Mouse (Mus musculus) neural tube, embryonic 13.5 days (tissue): ENCODE data around the gene Adamts16. TPM values are rescaled to one million over a fixed set of nuclear protein-coding genes. Genes with fewer than 3 reads are reported as not detected.

Experiments used
- ATAC-seq: fragments of 200-750 bp; cut with Nextera tagmentation; 2 replicates; pipeline ENCODE4 v1.8.0; 2017; ENCODE audit warnings: low read depth, mild to moderate bottlenecking, moderate TSS enrichment, moderate library complexity
- H3K27ac ChIP-seq: fragments of 300-500 bp; sonication (generic); replicated peaks from 2 replicates; pipeline ENCODE4 v1.5.1; 2015; ENCODE audit warnings: moderate library complexity, mild to moderate bottlenecking, inconsistent platforms
- H3K27me3 ChIP-seq: fragments of 300-500 bp; sonication (generic); 2 replicates; pipeline ENCODE4 v1.6.1; 2015; ENCODE audit warnings: mild to moderate bottlenecking, inconsistent platforms
- H3K36me3 ChIP-seq: fragments of 300-500 bp; sonication (generic); 2 replicates; pipeline ENCODE4 v1.6.1; 2015; ENCODE audit warnings: mild to moderate bottlenecking, inconsistent platforms
- H3K4me1 ChIP-seq: fragments of 300-500 bp; sonication (generic); replicated peaks from 2 replicates; pipeline ENCODE4 v1.6.1; 2015; ENCODE audit warnings: inconsistent platforms
- H3K4me2 ChIP-seq: fragments of 300-500 bp; sonication (generic); 2 replicates; pipeline ENCODE4 v1.6.1; 2015; ENCODE audit warnings: inconsistent platforms, mild to moderate bottlenecking, moderate library complexity
- H3K4me3 ChIP-seq: fragments of 300-500 bp; sonication (generic); 2 replicates; pipeline ENCODE4 v1.5.1; 2015; ENCODE audit warnings: mild to moderate bottlenecking, inconsistent platforms
- H3K9ac ChIP-seq: fragments of 300-500 bp; sonication (generic); 2 replicates; pipeline ENCODE4 v1.6.1; 2015; ENCODE audit warnings: moderate library complexity, mild to moderate bottlenecking, inconsistent platforms
- H3K9me3 ChIP-seq: fragments of 300-500 bp; sonication (generic); 2 replicates; pipeline ENCODE4 v1.6.1; 2016; ENCODE audit warnings: inconsistent platforms
- WGBS: fragments of 180-500 bp; shearing (Covaris S2); methylation state at CpG from one replicate; pipeline ENCODE4 v1.1.7; 2015; 5-methylcytosine and 5-hydroxymethylcytosine counted together
- polyA plus RNA-seq: library from polyadenylated mRNA; unstranded; fragments of >200 nt; fragmentation: Nextera tagmentation; extraction: Ambion mirVana; gene quantifications from 2 replicates; pipeline ENCODE4 v1.2.1, GENCODE M21; 2015

Gene Adamts16
- polyA plus RNA-seq, 1 experiment from 2014 or later, result 5.0 TPM

DNA sequence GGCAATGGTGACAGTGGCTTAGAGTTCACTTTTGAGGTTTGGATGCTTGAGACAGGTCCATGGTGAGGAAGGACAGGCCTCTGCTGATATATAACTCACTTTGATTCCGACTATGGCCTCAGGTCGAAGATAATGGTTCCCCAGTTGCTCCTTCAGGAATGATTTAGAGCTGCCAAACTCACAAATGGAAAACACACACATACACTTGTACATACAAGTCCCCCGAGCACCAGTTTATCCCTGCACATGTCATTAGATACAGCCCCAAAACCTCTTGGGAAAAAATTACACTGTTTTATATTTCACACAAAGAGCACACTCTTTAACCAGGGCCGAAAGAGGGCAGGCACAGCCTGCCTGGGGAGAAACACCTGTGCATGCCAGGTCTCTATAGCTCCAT is 14.1 kb downstream of the Adamts16 start:
- no peaks in the 10 kb centered on the region for H3K36me3 ChIP-seq
- H3K9me3 ChIP-seq, result no peaks in the 10 kb centered on the region
- H3K9ac ChIP-seq, result no peak overlapping the region
- H3K27ac ChIP-seq, result no peak overlapping the region
- H3K4me2 ChIP-seq, result no peak overlapping the region
- peaks cover 21% of the 10 kb centered on the region for H3K4me1 ChIP-seq
- no peaks in the 10 kb centered on the region for H3K27me3 ChIP-seq
- no peak for ATAC-seq
- WGBS, result 46% methylated on average over 4 of the region's 4 CpGs
- H3K4me3 ChIP-seq, result no peak overlapping the region

GRCm38 (mm10) chr13:70825265-70825664 is 16.3 kb downstream of the Adamts16 start:
- no peak overlapping the region for H3K4me2 ChIP-seq
- H3K4me1 ChIP-seq, result peaks cover 21% of the 10 kb centered on the region
- H3K27me3 ChIP-seq, result no peaks in the 10 kb centered on the region
- H3K36me3 ChIP-seq, result no peaks in the 10 kb centered on the region
- ATAC-seq, result no peak
- no peaks in the 10 kb centered on the region for H3K9me3 ChIP-seq
- H3K4me3 ChIP-seq, result no peak overlapping the region
- H3K27ac ChIP-seq, result no peak overlapping the region
- H3K9ac ChIP-seq, result no peak overlapping the region
- WGBS, result 37% methylated on average over 5 of the region's 5 CpGs

GRCm38 (mm10) chr13:70823757-70824156 is 17.9 kb downstream of the Adamts16 start:
- 71% methylated on average over 8 of the region's 8 CpGs for WGBS
- Histone ChIP-seq H3K9me3 (no peaks in the 10 kb centered on the region), H3K36me3 (no peaks in the 10 kb centered on the region), H3K27ac (no peak overlapping the region), H3K9ac (no peak overlapping the region), H3K27me3 (no peaks in the 10 kb centered on the region), H3K4me3 (no peak overlapping the region), H3K4me2 (no peak overlapping the region), H3K4me1 (peaks cover 21% of the 10 kb centered on the region)
- no peak for ATAC-seq

DNA sequence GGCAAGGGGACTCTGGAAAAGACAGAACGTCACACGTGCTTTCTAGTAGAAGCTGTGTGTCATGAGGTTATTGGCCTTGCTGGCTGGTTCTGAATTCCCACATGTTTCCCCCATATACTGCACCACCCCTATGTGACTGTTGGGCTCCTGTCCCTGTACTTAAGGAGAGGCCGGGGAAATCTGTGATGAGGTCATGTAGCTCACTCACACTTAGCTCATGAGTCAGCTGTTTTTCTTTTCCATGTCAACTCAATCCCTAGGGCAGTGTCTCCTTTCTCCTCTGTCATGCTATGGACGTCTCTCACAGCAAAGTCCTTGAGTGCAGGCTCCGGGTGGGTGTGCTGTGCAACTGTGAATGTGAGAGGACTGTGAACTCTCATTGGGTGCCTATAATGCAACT is 22.6 kb downstream of the Adamts16 start:
- no peak overlapping the region for H3K9ac ChIP-seq
- no peaks in the 10 kb centered on the region for H3K9me3 ChIP-seq
- H3K27me3 ChIP-seq, result no peaks in the 10 kb centered on the region
- no peaks in the 10 kb centered on the region for H3K4me1 ChIP-seq
- H3K27ac ChIP-seq, result no peak overlapping the region
- 88% methylated on average over 5 of the region's 5 CpGs for WGBS
- no peak overlapping the region for H3K4me2 ChIP-seq
- no peak overlapping the region for H3K4me3 ChIP-seq
- no peaks in the 10 kb centered on the region for H3K36me3 ChIP-seq
- ATAC-seq, result no peak

- Histone ChIP-seq H3K27ac (no peak overlapping the region), H3K4me1 (no peaks in the 10 kb centered on the region), H3K9me3 (no peaks in the 10 kb centered on the region), H3K36me3 (no peaks in the 10 kb centered on the region), H3K9ac (no peak overlapping the region), H3K4me2 (no peak overlapping the region), H3K27me3 (no peaks in the 10 kb centered on the region), H3K4me3 (no peak overlapping the region)
- ATAC-seq, result no peak
- WGBS, result 26% methylated on average over 3 of the region's 3 CpGs
These were observed 27.2 kb downstream of the Adamts16 start for GRCm38 (mm10) chr13:70814423-70814822.

DNA sequence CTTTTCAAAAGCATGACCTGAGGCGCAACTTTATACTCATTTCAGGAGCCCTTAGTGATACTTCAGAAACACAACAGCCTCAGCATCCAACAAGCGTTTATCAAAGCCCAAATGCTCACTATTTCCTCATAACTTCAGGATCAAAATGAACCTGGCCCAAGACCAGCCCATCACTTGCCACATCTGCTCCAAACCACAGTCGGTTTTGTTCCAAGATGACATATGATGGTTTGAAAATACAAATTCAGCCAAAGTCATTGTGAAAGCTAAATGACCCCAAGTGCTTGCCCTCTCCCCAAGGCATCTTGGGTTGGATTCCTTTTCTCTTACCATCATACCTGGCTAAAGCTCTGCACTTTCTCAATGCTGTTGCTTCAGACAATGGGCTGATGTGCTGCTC is 36.1 kb downstream of the Adamts16 start:
- Histone ChIP-seq H3K27me3 (no peaks in the 10 kb centered on the region), H3K27ac (no peak overlapping the region), H3K4me3 (no peak overlapping the region), H3K4me2 (no peak overlapping the region), H3K36me3 (no peaks in the 10 kb centered on the region), H3K9ac (no peak overlapping the region), H3K9me3 (no peaks in the 10 kb centered on the region), H3K4me1 (no peaks in the 10 kb centered on the region)
- no peak for ATAC-seq
- WGBS, result 94% methylated on average over 3 of the region's 3 CpGs

DNA sequence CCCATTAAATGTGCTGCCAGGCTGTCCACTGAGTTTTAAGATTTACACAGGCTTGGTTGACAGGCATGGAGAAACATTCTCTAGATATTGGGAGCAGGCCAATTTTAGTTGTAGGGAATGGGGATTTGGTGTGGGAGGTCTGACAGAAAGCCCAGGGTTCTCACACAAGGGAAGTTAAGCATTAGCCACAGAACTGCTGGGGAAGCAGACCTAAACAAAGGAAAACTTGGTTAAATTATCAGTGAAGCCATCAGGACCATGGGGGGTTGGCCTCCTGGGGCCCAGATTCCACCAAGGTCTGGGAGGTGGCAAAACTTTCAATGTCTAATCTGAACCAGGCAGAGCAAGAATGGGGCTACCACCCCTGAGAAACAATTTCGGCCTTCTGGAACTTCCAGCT is 38.8 kb downstream of the Adamts16 start:
- Histone ChIP-seq H3K27ac (no peak overlapping the region), H3K4me2 (no peak overlapping the region), H3K4me3 (no peak overlapping the region), H3K27me3 (no peaks in the 10 kb centered on the region), H3K9me3 (no peaks in the 10 kb centered on the region), H3K36me3 (no peaks in the 10 kb centered on the region), H3K9ac (no peak overlapping the region), H3K4me1 (no peaks in the 10 kb centered on the region)
- WGBS, result 89% methylated on average over 1 of the region's 1 CpGs
- ATAC-seq, result no peak

- Histone ChIP-seq H3K4me1 (0 out of 2 replicates have a peak, but pooled peaks cover 4% of the 10 kb centered on the region), H3K27ac (no peak overlapping the region), H3K9ac (no peak overlapping the region), H3K9me3 (no peaks in the 10 kb centered on the region), H3K27me3 (no peaks in the 10 kb centered on the region), H3K36me3 (no peaks in the 10 kb centered on the region), H3K4me2 (no peak overlapping the region), H3K4me3 (no peak overlapping the region)
- no peak for ATAC-seq
- 73% methylated on average over 3 of the region's 3 CpGs for WGBS
These were observed 42.3 kb downstream of the Adamts16 start for GRCm38 (mm10) chr13:70799322-70799721.

- no peak overlapping the region for H3K27ac ChIP-seq
- no peak for ATAC-seq
- H3K36me3 ChIP-seq, result no peaks in the 10 kb centered on the region
- H3K9me3 ChIP-seq, result no peaks in the 10 kb centered on the region
- H3K4me3 ChIP-seq, result no peak overlapping the region
- WGBS, result 63% methylated on average over 5 of the region's 5 CpGs
- no peak overlapping the region for H3K4me2 ChIP-seq
- H3K9ac ChIP-seq, result no peak overlapping the region
- H3K4me1 ChIP-seq, result 0 out of 2 replicates have a peak, but pooled peaks cover 8% of the 10 kb centered on the region
- no peaks in the 10 kb centered on the region for H3K27me3 ChIP-seq
These were observed 43.2 kb downstream of the Adamts16 start for GRCm38 (mm10) chr13:70798396-70798795.

DNA sequence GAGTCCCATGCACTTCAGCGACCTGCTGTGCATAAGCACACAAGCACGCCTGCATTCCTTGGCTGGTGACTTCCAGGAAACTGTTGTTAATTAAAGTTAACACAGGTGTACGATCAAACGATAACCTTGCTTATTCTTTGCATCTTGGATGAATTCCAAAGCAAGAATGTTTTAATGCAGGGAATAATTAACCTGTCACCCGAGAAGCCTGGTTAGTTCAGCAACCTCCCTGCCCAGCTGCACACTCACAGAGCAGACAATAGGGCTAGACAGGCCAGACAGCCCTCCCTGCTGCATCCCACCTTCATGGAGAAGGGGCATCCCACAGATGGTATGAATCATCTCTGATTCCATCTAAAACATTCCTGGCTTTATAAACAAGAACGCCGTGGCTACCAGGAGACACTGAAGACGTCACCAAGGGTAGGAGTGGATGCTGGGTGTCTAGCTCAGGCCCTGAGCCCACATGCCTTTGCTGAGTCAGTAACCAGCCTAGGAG is 47.5 kb downstream of the Adamts16 start:
- H3K4me3 ChIP-seq, result no peak overlapping the region
- 56% methylated on average over 8 of the region's 8 CpGs for WGBS
- H3K27ac ChIP-seq, result no peak overlapping the region
- 0 out of 2 replicates have a peak, but pooled peaks cover 8% of the 10 kb centered on the region for H3K4me1 ChIP-seq
- H3K36me3 ChIP-seq, result no peaks in the 10 kb centered on the region
- ATAC-seq, result no peak
- H3K4me2 ChIP-seq, result no peak overlapping the region
- no peaks in the 10 kb centered on the region for H3K9me3 ChIP-seq
- no peaks in the 10 kb centered on the region for H3K27me3 ChIP-seq
- H3K9ac ChIP-seq, result no peak overlapping the region

DNA sequence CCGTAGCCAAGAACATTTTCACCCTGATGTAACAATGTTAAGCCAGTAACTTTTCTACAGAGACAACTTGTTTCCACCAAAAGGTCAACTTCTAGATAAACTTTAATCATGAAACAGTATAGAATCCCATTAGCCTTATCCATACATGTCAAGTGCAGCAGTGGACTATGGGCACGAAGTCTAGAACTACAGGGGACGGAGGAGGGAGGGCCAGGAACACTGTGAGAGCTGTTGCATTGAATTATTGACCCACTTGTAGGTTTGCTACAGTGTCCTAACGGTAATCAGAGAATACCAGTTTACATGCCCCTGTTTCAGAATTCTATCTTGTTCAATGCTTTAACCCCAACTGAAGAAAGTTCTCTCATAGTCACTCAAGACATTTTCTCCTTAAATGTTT is 48.0 kb downstream of the Adamts16 start:
- no peaks in the 10 kb centered on the region for H3K36me3 ChIP-seq
- ATAC-seq, result no peak
- 79% methylated on average over 4 of the region's 4 CpGs for WGBS
- no peaks in the 10 kb centered on the region for H3K9me3 ChIP-seq
- H3K4me2 ChIP-seq, result no peak overlapping the region
- H3K4me3 ChIP-seq, result no peak overlapping the region
- no peak overlapping the region for H3K9ac ChIP-seq
- H3K27ac ChIP-seq, result no peak overlapping the region
- H3K4me1 ChIP-seq, result 0 out of 2 replicates have a peak, but pooled peaks cover 8% of the 10 kb centered on the region
- no peaks in the 10 kb centered on the region for H3K27me3 ChIP-seq

GRCm38 (mm10) chr13:70792950-70793349 is 48.7 kb downstream of the Adamts16 start:
- H3K4me3 ChIP-seq, result no peak overlapping the region
- 90% methylated on average over 7 of the region's 7 CpGs for WGBS
- no peaks in the 10 kb centered on the region for H3K27me3 ChIP-seq
- H3K27ac ChIP-seq, result no peak overlapping the region
- H3K36me3 ChIP-seq, result no peaks in the 10 kb centered on the region
- H3K4me2 ChIP-seq, result no peak overlapping the region
- H3K9me3 ChIP-seq, result no peaks in the 10 kb centered on the region
- no peak overlapping the region for H3K9ac ChIP-seq
- 0 out of 2 replicates have a peak, but pooled peaks cover 8% of the 10 kb centered on the region for H3K4me1 ChIP-seq
- no peak for ATAC-seq

GRCm38 (mm10) chr13:70789806-70790205 is 51.8 kb downstream of the Adamts16 start:
- no peak for ATAC-seq
- no peaks in the 10 kb centered on the region for H3K9me3 ChIP-seq
- 57% methylated on average over 1 of the region's 1 CpGs for WGBS
- no peak overlapping the region for H3K9ac ChIP-seq
- no peaks in the 10 kb centered on the region for H3K36me3 ChIP-seq
- no peak overlapping the region for H3K27ac ChIP-seq
- H3K4me1 ChIP-seq, result 0 out of 2 replicates have a peak, but pooled peaks cover 8% of the 10 kb centered on the region
- H3K4me3 ChIP-seq, result no peak overlapping the region
- no peaks in the 10 kb centered on the region for H3K27me3 ChIP-seq
- no peak overlapping the region for H3K4me2 ChIP-seq
